19 mouse cellular contexts compared by ENCODE assay signal in the genomic region with DNA sequence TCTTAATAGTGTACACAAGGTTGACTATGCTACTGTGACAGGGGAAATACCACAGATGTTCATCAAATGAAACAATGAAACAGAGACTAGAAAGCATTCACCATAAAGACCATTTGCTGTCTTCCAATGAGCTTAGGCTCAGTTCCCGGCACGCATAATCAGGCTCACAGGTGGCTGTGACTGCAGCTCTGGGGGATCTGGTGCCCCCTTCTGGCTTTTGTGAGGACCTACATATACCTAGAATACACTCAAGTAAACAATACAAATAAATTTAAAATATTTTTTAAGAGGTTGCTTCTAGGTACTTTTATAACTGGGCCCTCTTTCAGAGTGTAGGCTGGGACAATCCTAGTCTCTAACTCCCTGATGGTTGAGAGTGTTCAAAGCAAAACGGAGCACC.
DNase-seq lines count a peak whose midpoint lies in the region; ATAC-seq and TF ChIP-seq lines count a peak whose summit lies in the region.
"Had no signal": no experiment of that assay in that cellular context is flagged by ENCODE, and none has a peak within 500 bp of the region (broad histone marks: within the 10 kb centered on the region; RNA-seq: fewer than 3 reads in every experiment).

No protein-coding gene starts in this region.

- no peaks in the 10 kb centered on the region for H3K27me3 ChIP-seq in hindbrain, postnatal 0 days (ENCODE audit: insufficient read depth, low read length)
- H3K27me3 ChIP-seq in hindbrain, embryonic 11.5 days (ENCODE audit: control insufficient read depth, insufficient read depth, low read length): no peaks in the 10 kb centered on the region
- no peaks in the 10 kb centered on the region for H3K27me3 ChIP-seq in midbrain, embryonic 11.5 days (ENCODE audit: control insufficient read depth, insufficient read depth, low read length)
- no peaks in the 10 kb centered on the region for H3K27me3 ChIP-seq in midbrain, embryonic 10.5 days (ENCODE audit: low read depth, poor library complexity, severe bottlenecking)
- H3K27me3 ChIP-seq: embryonic facial prominence, embryonic 13.5 days; forebrain, embryonic 15.5 days; heart, embryonic 15.5 days; hindbrain, embryonic 15.5 days; limb, embryonic 12.5 days; neural tube, embryonic 12.5 days had no signal

- 0 out of 2 replicates have a peak, but pooled peaks have one; percentile 10 for TF ChIP-seq CTCF in hindbrain, postnatal 0 days (IDR thresholded peaks at IDR 0.05; ENCODE audit: low read depth)

- no peaks in the 10 kb centered on the region for H3K9me3 ChIP-seq in hindbrain, postnatal 0 days (ENCODE audit: low read length)
- no peaks in the 10 kb centered on the region for H3K9me3 ChIP-seq in hindbrain, embryonic 11.5 days (ENCODE audit: control insufficient read depth, low read length)
- peaks cover 4% of the 10 kb centered on the region; the same call in 1 of the 2 replicates for H3K9me3 ChIP-seq in midbrain, embryonic 11.5 days (ENCODE audit: control insufficient read depth, low read length)
- H3K9me3 ChIP-seq in midbrain, embryonic 10.5 days (replicated peaks): peaks cover 9% of the 10 kb centered on the region; the same call in 1 of the 2 replicates
- H3K9me3 ChIP-seq: forebrain, embryonic 15.5 days; heart, embryonic 15.5 days; hindbrain, embryonic 15.5 days had no signal

- no peak overlapping the region for H3K4me2 ChIP-seq in hindbrain, postnatal 0 days (ENCODE audit: low read depth, low read length)
- H3K4me2 ChIP-seq in hindbrain, embryonic 11.5 days (replicated peaks; ENCODE audit: low read depth, low read length): no peak overlapping the region
- no peak overlapping the region for H3K4me2 ChIP-seq in midbrain, embryonic 11.5 days
- H3K4me2 ChIP-seq: embryonic facial prominence, embryonic 13.5 days; forebrain, embryonic 15.5 days; heart, embryonic 15.5 days; hindbrain, embryonic 15.5 days; limb, embryonic 12.5 days; neural tube, embryonic 12.5 days had no signal

- no peaks in the 10 kb centered on the region for H3K36me3 ChIP-seq in hindbrain, postnatal 0 days (ENCODE audit: insufficient read depth, low read length)
- H3K36me3 ChIP-seq in hindbrain, embryonic 11.5 days (ENCODE audit: control insufficient read depth, insufficient read depth, low read length): no peaks in the 10 kb centered on the region
- no peaks in the 10 kb centered on the region for H3K36me3 ChIP-seq in midbrain, embryonic 11.5 days (ENCODE audit: control insufficient read depth, insufficient read depth, low read length)
- no peaks in the 10 kb centered on the region for H3K36me3 ChIP-seq in midbrain, embryonic 10.5 days
- H3K36me3 ChIP-seq: forebrain, embryonic 15.5 days; heart, embryonic 15.5 days; hindbrain, embryonic 15.5 days; limb, embryonic 12.5 days; neural tube, embryonic 12.5 days had no signal

- ATAC-seq in hindbrain, postnatal 0 days: no peak
- ATAC-seq in hindbrain, embryonic 11.5 days (ENCODE audit: low FRiP score): no peak
- ATAC-seq in midbrain, embryonic 11.5 days (ENCODE audit: low FRiP score): no peak
- ATAC-seq: activated CD4-positive, CD25-positive, alpha-beta regulatory T cell, adult 4 months; forebrain, embryonic 15.5 days had no signal

- H3K9ac ChIP-seq in hindbrain, postnatal 0 days (replicated peaks; ENCODE audit: low read length): no peak overlapping the region
- no peak overlapping the region for H3K9ac ChIP-seq in hindbrain, embryonic 11.5 days (ENCODE audit: low read depth, low read length)
- no peak overlapping the region for H3K9ac ChIP-seq in midbrain, embryonic 11.5 days (ENCODE audit: low read length)
- H3K9ac ChIP-seq: embryonic facial prominence, embryonic 13.5 days; forebrain, embryonic 15.5 days; heart, embryonic 15.5 days; hindbrain, embryonic 15.5 days; limb, embryonic 12.5 days; neural tube, embryonic 12.5 days had no signal

- H3K4me3 ChIP-seq in hindbrain, postnatal 0 days (ENCODE audit: low read length): no peak overlapping the region
- no peak overlapping the region for H3K4me3 ChIP-seq in hindbrain, embryonic 11.5 days (ENCODE audit: low read depth, low read length)
- no peak overlapping the region for H3K4me3 ChIP-seq in midbrain, embryonic 11.5 days (ENCODE audit: low read depth, low read length)
- no peak overlapping the region for H3K4me3 ChIP-seq in midbrain, embryonic 10.5 days
- H3K4me3 ChIP-seq: embryonic facial prominence, embryonic 13.5 days; forebrain, embryonic 15.5 days; heart, embryonic 15.5 days; hindbrain, embryonic 15.5 days; limb, embryonic 12.5 days; neural tube, embryonic 12.5 days had no signal

- no peak overlapping the region for H3K27ac ChIP-seq in hindbrain, postnatal 0 days
- H3K27ac ChIP-seq in hindbrain, embryonic 11.5 days (ENCODE audit: low read depth, low read length): no peak overlapping the region
- no peak overlapping the region for H3K27ac ChIP-seq in midbrain, embryonic 11.5 days (ENCODE audit: low read depth, low read length)
- H3K27ac ChIP-seq in midbrain, embryonic 10.5 days (replicated peaks): no peak overlapping the region
- H3K27ac ChIP-seq: embryonic facial prominence, embryonic 13.5 days; forebrain, embryonic 15.5 days; heart, embryonic 15.5 days; hindbrain, embryonic 15.5 days; limb, embryonic 12.5 days; neural tube, embryonic 12.5 days had no signal

- no peak for DNase-seq in hindbrain, postnatal 0 days (ENCODE audit: low spot score)
- DNase-seq in hindbrain, embryonic 11.5 days (ENCODE audit: low spot score): no peak
- peak; percentile 54 for DNase-seq in midbrain, embryonic 11.5 days (ENCODE audit: low spot score, missing footprints)
- DNase-seq in midbrain, embryonic 10.5 days (ENCODE audit: low spot score): no peak
- peak; percentile 68 for DNase-seq in ZHBTc4 (ENCODE audit: low read depth, low spot score)
- DNase-seq in layer of hippocampus, postnatal 25 days (ENCODE audit: extremely low spot score in 1 of 2, low spot score in 1 of 2): no peak
- no peak for DNase-seq in urinary bladder, postnatal 10 days (ENCODE audit: low spot score)
- DNase-seq: cerebellum, adult 9-11 months; gastrocnemius, postnatal 36 days; kidney, postnatal 10 days; lung, postnatal 14 days; midbrain, embryonic 14.5 days had no signal

- H3K4me1 ChIP-seq in hindbrain, postnatal 0 days (ENCODE audit: insufficient read depth, low read length): no peaks in the 10 kb centered on the region; the same call in none of the 2 replicates
- no peaks in the 10 kb centered on the region for H3K4me1 ChIP-seq in hindbrain, embryonic 11.5 days (replicated peaks; ENCODE audit: control insufficient read depth, insufficient read depth, low read length)
- peaks cover 2% of the 10 kb centered on the region for H3K4me1 ChIP-seq in midbrain, embryonic 11.5 days (ENCODE audit: control insufficient read depth, insufficient read depth, low read length)
- peaks cover 18% of the 10 kb centered on the region for H3K4me1 ChIP-seq in midbrain, embryonic 10.5 days
- H3K4me1 ChIP-seq: limb, embryonic 12.5 days had no signal

- WGBS in hindbrain, postnatal 0 days: 95% methylated on average over 3 of the region's 3 CpGs
- WGBS in hindbrain, embryonic 11.5 days: 87% methylated on average over 3 of the region's 3 CpGs
- WGBS in midbrain, embryonic 11.5 days: 78% methylated on average over 3 of the region's 3 CpGs
- WGBS in midbrain, embryonic 10.5 days: 77% methylated on average over 3 of the region's 3 CpGs

Comparison
In these comparisons a context has a peak if more than half of its experiments do, and no peak if none do; other contexts are left out.
1. DNase-seq: peak in midbrain, embryonic 11.5 days (single experiment) and ZHBTc4 (single experiment); none in hindbrain, postnatal 0 days (single experiment), hindbrain, embryonic 11.5 days (single experiment), midbrain, embryonic 10.5 days (single experiment), layer of hippocampus, postnatal 25 days (0 of 2) and urinary bladder, postnatal 10 days (single experiment).